Mouse (Mus musculus) erythroblast, embryonic 14.5 days (primary cell): ENCODE results near the gene Tead1. TPM values are rescaled to one million over a fixed set of nuclear protein-coding genes. Genes with fewer than 3 reads are reported as not detected.

Source experiments
- H3K27me3 ChIP-seq: 2 replicates; pipeline ENCODE4 v1.6.1; 2012; ENCODE audit warnings: inconsistent platforms; ENCODE audit not compliant: control insufficient read depth
- H3K36me3 ChIP-seq: 2 replicates; pipeline ENCODE4 v1.6.1; 2012; ENCODE audit warnings: mild to moderate bottlenecking, inconsistent platforms; ENCODE audit not compliant: control insufficient read depth
- H3K4me1 ChIP-seq: 2 replicates; pipeline ENCODE4 v1.6.1; 2012; ENCODE audit warnings: inconsistent platforms; ENCODE audit not compliant: control insufficient read depth
- H3K4me3 ChIP-seq: replicated peaks from 2 replicates; pipeline ENCODE3; 2012; ENCODE audit warnings: moderate library complexity, mild to moderate bottlenecking, inconsistent platforms
- H3K9me3 ChIP-seq: 2 replicates; pipeline ENCODE4 v1.6.1; 2012; ENCODE audit warnings: low read length, inconsistent platforms, mixed read lengths; ENCODE audit not compliant: control insufficient read depth
- GATA1 ChIP-seq: IDR thresholded peaks from 2 replicates; pipeline ENCODE4 v1.6.1; 2012; ENCODE audit warnings: low read length, inconsistent platforms, mixed read lengths
- TAL1 ChIP-seq: IDR thresholded peaks from 3 replicates; pipeline ENCODE4 v1.6.1; 2012; ENCODE audit warnings: low read length, inconsistent platforms, mixed read lengths
- polyA plus RNA-seq: library from polyadenylated mRNA; stranded (reverse); fragments of >175 nt; gene quantifications from 2 replicates; pipeline ENCODE4 v1.2.3, GENCODE M21; 2012

Gene Tead1
- polyA plus RNA-seq, 1 experiment, result not detected

DNA sequence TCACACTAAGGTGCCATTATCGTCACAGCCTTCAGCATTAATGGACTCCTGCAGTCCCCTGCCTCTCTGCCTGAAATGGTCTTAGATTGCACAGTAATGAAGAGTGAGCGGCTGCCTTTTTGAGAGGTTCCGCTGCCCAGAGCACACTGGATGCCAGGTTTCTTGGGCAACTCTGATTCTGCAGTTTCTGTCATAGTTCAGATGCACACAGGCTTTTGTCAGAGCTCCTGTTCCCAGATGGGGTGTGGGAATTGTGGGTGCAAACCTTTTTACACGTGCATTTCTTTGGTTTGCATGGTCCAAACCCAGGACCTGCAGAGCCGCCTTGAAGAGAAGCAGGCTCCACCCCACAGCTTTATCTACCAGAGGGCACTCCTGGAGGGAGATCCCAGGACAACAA, 19.3 kb upstream of the Tead1 start:
- no peaks in the 10 kb centered on the region for H3K36me3 ChIP-seq
- H3K27me3 ChIP-seq, result no peaks in the 10 kb centered on the region
- peaks cover under 1% of the 10 kb centered on the region for H3K9me3 ChIP-seq
- no peak for TF ChIP-seq TAL1
- no peak for TF ChIP-seq GATA1
- no peak overlapping the region for H3K4me3 ChIP-seq
- H3K4me1 ChIP-seq, result no peaks in the 10 kb centered on the region

DNA sequence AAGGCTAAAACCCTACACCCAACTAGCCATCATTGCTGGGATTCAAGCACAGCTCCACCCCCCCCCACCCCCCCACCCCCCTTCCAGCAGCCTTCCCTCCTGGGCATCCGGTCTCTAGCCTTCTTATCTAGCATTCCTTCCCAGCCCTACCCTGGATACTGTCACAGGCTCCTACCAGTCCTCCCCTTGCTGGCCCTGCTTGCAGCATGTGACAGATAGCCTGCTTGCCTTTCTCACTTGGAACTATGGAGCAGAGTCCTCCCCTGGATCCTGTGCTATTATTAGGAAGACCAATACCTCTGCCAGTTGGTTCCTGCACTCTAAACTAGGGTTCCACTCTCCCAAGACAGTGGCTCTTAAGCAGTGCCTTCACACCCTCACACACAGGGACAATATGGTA, 18.8 kb upstream of the Tead1 start:
- H3K4me1 ChIP-seq, result no peaks in the 10 kb centered on the region
- TF ChIP-seq GATA1 (no peak), TAL1 (no peak)
- H3K27me3 ChIP-seq, result no peaks in the 10 kb centered on the region
- H3K4me3 ChIP-seq, result no peak overlapping the region
- peaks cover 2% of the 10 kb centered on the region for H3K9me3 ChIP-seq
- H3K36me3 ChIP-seq, result no peaks in the 10 kb centered on the region

DNA sequence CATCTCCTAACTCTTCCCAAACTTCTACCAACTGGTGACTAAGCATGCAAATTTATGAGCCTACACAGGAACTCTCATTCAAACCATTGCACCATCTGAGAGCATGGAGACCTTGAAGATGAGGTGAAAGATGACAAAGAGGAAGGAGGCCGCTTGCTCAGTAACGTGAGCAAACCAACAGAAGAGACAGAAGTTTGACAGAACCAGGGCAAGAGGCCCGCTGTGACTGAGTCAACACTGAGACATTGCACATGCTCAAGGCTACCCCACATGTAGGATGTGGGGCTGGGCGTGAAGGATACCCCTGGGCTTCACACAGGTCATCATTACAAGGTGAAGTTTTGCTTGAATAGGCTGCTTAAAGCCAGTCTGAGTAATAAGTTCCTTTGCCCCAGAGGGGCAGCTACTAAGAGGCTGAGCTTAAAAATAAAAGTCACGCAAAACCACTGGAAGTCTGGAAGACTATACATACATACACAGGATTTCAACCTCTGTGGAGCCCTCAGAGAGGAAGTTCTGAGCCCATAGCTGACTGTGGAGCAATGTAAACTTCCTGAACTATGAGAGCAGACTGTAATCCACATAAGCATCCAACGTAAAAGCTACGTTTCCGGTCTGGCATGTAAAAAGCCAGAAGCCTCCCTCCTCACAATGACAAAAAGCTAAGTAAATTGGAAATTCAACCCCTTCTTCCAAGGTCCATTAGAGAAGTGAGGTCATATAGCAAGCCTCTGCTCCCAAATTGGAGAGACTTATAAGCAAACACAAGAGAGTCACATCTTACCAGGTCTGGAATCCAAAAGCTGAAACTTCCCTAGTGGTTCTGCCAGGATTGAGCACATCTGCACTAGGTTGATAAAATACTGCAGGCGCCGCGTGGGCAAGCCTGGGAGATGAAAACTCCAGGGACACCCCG, 16.5 kb upstream of the Tead1 start:
- Histone ChIP-seq H3K36me3 (no peaks in the 10 kb centered on the region), H3K9me3 (peaks cover 2% of the 10 kb centered on the region), H3K4me3 (no peak overlapping the region), H3K27me3 (no peaks in the 10 kb centered on the region), H3K4me1 (no peaks in the 10 kb centered on the region)
- no peak for TF ChIP-seq GATA1
- TF ChIP-seq TAL1, result no peak

DNA sequence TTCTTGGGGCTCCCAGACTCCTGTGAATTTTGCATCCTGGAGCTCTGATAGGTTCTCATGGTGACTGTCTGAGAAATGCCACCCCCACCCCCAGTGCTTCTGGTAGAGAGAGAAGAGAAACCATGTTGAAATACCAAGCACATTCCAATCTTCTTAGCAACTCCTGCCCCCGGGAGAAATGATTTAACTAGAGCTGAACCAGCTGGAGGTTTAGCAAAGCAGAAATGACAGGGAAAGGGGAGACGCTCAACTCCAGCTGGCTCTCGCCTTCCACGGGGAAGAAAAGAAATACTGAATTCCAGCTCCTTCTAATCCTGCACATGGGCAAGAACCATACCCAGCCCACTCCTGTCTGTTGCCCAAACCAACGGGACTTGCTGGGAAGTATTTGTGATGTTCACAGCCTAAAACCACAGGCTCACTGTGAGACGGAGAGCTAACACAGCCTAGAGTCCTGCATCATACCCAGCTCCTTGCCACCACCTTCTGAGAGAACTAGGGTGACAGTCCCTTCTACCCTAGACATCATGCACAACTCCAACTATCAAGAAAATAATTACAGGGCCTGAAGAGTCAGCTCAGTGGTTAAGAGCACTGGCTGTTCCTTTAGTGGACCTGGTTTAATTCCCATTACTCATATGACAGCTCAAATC, 15.7 kb upstream of the Tead1 start:
- H3K4me3 ChIP-seq, result no peak overlapping the region
- no peaks in the 10 kb centered on the region for H3K4me1 ChIP-seq
- no peak for TF ChIP-seq GATA1
- TF ChIP-seq TAL1, result no peak
- H3K9me3 ChIP-seq, result peaks cover 2% of the 10 kb centered on the region
- no peaks in the 10 kb centered on the region for H3K27me3 ChIP-seq
- no peaks in the 10 kb centered on the region for H3K36me3 ChIP-seq

DNA sequence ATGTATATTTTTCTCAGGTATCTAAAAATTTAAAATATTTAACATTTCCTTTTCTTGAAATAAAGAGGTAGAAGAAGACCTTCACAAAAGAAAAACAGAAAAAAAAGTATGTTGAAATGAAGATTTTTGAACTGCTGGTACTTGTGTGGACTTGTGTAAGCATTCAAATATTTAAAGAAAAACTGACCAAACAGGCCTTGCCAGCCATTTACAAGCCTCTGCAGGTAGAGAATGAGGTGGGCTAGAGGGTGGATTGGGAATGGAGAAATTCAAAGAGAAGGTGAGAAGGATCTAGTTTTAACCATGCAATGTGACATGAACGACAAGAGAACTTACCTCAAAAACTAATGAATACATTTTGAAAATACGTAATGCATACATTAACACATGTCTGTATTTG, 9.1 kb upstream of the Tead1 start:
- H3K27me3 ChIP-seq, result no peaks in the 10 kb centered on the region
- no peak overlapping the region for H3K4me3 ChIP-seq
- TF ChIP-seq GATA1, result no peak
- TF ChIP-seq TAL1, result no peak
- H3K9me3 ChIP-seq, result no peaks in the 10 kb centered on the region; the same call in 1 of the 2 replicates
- H3K4me1 ChIP-seq, result no peaks in the 10 kb centered on the region
- no peaks in the 10 kb centered on the region for H3K36me3 ChIP-seq

DNA sequence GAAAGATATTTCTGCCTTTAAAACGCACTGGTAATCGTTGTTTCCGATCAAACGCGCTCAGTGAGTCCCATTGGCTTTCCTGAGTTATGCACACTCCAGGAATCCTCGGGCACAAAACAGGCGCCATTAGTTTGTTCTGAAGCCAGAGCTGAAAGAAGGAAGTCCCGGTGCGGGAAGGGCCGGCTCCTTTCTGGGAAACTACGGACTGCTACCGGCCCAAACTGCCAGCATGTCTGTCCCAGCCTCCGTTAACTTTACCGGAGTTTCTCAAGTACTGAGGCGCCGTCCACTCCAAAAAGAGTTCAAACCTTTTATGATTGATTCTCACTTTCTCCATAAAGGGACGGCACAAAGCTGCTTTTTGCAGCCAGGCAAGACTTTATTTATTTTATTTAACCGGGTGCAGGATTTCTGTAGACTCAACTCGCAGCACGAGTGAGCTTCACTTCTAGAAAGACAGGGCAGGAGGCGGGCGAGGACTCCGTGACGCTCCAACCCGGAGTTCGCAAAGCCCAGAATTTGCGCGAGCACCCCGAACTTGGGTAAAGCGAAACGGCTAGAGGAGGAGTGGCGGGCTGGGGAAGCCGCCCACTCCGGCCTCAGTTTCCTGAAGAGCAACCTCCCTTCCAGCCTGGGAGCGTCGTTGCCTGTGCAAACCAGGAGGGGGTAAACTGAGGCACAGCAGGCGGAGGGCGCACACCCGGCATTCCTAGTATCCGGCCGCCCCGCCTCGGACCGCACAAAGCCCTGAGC, 524 bp upstream of the Tead1 start:
- TF ChIP-seq GATA1, result no peak
- no peak for TF ChIP-seq TAL1
- peaks cover 3% of the 10 kb centered on the region; the same call in 1 of the 2 replicates for H3K9me3 ChIP-seq
- peaks cover 61% of the 10 kb centered on the region for H3K27me3 ChIP-seq
- H3K4me1 ChIP-seq, result peaks cover 3% of the 10 kb centered on the region; the same call in 1 of the 2 replicates
- peak overlapping the region; percentile 57 for H3K4me3 ChIP-seq
- no peaks in the 10 kb centered on the region for H3K36me3 ChIP-seq

DNA sequence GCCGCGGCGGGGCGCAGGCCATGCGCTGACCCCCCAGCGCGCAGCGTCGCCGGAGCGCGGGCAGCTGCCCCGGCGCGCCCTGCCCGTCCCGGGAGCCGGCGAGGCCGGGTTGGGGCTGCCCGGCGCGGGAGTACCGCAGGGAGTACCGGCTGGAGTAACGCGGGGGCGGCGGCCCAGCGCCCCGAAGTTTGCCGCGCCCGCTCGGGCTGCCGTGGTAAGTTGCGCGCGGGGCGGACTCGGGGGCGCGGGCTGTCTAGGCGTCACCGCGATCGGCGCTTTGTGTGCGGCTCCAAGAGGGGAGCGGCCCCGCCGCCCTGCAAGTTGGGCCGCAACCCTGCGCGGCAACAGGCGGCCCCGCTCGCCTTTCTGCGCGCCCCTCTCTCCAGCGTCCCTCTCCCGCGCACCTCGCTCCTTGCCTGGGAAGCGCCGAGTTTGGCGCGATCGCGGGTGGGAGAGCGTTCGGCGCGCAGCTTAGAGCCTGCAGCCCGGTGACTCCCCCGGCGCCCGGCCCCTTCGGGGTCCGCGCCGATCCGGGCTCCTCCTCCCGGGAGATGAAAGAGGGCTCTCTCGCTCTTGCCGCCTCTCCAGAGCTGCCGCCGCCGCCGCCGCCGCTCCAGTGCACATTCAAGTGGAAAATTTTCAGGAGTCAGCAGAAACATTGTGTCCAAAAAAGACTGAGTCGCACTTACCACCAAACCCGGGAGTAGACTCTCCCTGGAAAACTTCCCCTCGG, 561 bp downstream of the Tead1 start:
- peak overlapping the region; percentile 57 for H3K4me3 ChIP-seq
- no peaks in the 10 kb centered on the region for H3K36me3 ChIP-seq
- TF ChIP-seq TAL1, result no peak
- TF ChIP-seq GATA1, result no peak
- peaks cover 3% of the 10 kb centered on the region; the same call in 1 of the 2 replicates for H3K9me3 ChIP-seq
- H3K27me3 ChIP-seq, result peaks cover 67% of the 10 kb centered on the region
- peaks cover 3% of the 10 kb centered on the region; the same call in 1 of the 2 replicates for H3K4me1 ChIP-seq

DNA sequence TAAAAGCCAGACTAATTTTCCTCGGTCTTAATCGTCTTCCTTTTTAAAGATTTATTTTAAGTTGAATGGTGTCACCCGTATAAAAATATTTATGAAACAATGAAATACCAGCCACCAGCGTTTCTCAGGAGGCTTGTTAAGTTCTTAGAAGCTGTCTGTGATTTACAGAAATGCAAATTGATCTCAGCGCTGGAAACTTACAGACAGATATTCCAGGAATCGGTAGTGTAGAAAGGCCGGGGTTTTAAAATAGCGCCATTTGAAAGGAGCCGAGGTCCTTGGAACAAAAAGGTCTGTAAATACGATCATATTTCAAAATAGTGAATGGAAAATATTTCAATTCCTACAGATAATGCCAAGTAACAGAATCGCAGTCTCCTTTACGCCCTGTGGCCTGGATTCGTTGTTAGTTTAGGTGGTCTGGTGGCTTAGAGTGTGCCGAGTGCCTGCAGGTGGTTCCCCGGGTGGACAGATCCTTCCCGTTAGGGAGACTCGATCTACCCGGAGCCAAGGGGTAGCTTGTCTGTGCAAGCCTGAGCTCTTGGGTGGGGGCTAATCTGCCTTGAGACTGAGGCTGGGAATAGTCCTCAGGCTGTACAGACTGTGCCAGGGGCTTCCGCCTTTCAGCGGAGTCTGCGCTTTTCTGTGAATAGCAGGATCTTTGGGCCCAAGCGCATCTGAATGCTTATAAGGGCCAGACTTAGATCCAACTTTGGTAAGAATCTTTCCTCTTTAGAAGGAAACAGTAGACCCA, 1.6 kb downstream of the Tead1 start:
- TF ChIP-seq GATA1 (no peak), TAL1 (no peak)
- H3K9me3 ChIP-seq, result peaks cover 3% of the 10 kb centered on the region; the same call in 1 of the 2 replicates
- H3K4me3 ChIP-seq, result no peak overlapping the region
- H3K27me3 ChIP-seq, result peaks cover 77% of the 10 kb centered on the region
- peaks cover 3% of the 10 kb centered on the region; the same call in 1 of the 2 replicates for H3K4me1 ChIP-seq
- H3K36me3 ChIP-seq, result no peaks in the 10 kb centered on the region
